Mouse (Mus musculus) right cerebral cortex, postnatal 25 days (tissue): Measurements from ENCODE around the gene 4932415D10Rik.
A peak's percentile ranks its signal among the peaks of the same experiment; 100 is the strongest.

Experiments
- DNase-seq: peaks from one replicate; pipeline ENCODE4 v3.0.0; 2022

4932415D10Rik gene

GRCm38 (mm10) chr10:82316482-82316881 lies at the start of gene 4932415D10Rik:
Gene 4932415D10Rik, minus strand, starts transcription at chr10:82316582.
- DNase-seq, result no peak

- DNase-seq, result no peak
Measured at GRCm38 (mm10) chr10:82361911-82362310, 45.5 kb upstream of the 4932415D10Rik start.

DNA sequence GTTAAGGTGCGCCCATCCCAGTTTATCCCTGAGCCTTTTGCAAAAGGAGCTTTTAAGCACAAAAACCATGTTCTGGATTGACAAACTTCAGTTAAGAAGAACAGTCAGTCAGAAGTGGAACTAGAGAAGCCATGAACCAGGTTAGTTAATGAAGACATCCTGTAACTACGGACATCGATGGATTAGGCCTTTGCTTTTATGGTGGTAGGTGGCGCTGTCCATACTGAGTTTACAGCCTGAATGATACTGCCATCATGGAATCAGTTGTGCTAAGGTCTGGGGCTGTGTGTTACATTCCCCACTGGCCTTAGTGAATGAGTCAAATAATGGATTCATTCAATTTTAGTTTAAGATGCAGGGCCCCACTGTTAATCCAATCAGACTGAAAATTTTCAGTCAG lies 39.0 kb upstream of the 4932415D10Rik start:
- DNase-seq, result no peak

GRCm38 (mm10) chr10:82354083-82355010 lies 38.0 kb upstream of the 4932415D10Rik start, which contains the start of gene Gm4924:
Gene Gm4924, plus strand, starts transcription at chr10:82354255.
- DNase-seq, result peak; percentile 86

GRCm38 (mm10) chr10:82329826-82330225 lies 13.4 kb upstream of the 4932415D10Rik start:
- DNase-seq, result no peak

- DNase-seq, result no peak
Measured at GRCm38 (mm10) chr10:82320134-82320533, 3.8 kb upstream of the 4932415D10Rik start.

DNA sequence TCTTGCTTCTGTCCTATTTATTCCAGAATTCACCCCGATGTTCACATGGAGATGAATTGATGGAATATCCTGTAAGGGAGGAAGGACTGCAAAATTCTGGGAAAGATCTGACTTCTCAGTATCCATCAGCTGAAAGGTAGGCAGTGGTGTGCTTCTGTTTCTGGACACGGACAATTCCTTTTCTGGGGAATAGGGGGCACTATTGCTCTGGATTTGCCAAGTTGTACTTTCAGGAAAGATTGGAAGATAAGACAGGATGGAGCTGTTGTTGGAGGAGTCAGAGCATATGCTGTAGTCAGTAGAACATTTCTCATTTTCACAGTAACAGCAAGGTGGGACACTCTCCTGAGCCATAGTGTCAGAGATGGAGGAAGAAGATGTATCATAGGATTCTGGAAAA lies 19.9 kb downstream of the 4932415D10Rik start:
- no peak for DNase-seq

DNA sequence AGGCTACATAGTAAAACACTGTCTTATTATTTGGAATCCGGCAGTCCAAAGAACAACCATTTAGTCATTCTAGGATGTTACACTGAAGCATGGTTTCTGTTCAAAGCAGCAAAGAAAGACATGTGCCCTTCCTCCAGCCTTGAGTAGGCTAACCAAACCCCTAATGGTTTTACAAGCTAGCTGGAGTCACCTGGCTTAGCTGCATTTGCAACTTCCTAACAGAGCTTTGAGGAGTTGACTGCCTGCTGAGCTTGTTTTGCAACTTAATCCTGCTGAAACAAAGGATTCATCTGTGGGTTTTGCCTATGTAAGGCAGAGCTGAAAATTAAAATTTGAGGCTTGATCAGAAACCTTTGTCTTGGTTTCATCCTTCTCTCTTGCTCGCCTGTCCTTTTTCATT lies 59.1 kb downstream of the 4932415D10Rik start:
- DNase-seq, result no peak

- no peak for DNase-seq
Measured at GRCm38 (mm10) chr10:82245021-82245420, 71.4 kb downstream of the 4932415D10Rik start.

- no peak for DNase-seq
Measured at GRCm38 (mm10) chr10:82241401-82241788, 75.0 kb downstream of the 4932415D10Rik start.

GRCm38 (mm10) chr10:82240742-82241400 lies 75.5 kb downstream of the 4932415D10Rik start, which contains the start of gene Zfp938:
Gene Zfp938, minus strand, starts transcription at chr10:82241280.
- DNase-seq, result peak; percentile 81
